Mouse (Mus musculus): ENCODE measurements at regions not wholly inside any gene's neighbourhood (a gene's known extent, or its start where the extent isn't known, plus 50 kb on each side); places are given as distances from the start of the nearest gene placed in this dataset.

DNA sequence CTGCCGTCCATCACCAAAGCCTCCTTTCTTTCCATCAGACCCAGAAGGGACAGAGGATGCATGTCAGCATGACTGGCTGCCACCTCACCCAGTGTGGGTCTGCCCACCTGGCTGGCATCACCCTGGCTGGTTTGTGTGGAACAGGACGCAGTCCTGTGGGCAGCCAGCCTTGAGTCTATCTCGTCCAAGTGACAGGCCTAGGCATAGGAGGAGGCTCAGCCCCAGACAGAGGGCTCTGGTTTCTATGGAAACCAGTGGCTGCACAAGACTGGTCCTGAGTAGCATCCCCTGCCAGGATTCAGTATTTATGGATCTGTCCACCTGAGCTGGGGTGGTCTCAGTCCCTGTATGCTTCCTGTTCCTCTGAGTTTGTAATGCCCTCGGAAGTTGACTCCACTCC lies 344.4 kb downstream of the Ptpru start:
- H3K4me3 ChIP-seq (ENCODE audit: low read depth, low read length): no peak overlapping the region
- H3K9ac ChIP-seq (ENCODE audit: low read depth, low read length): no peak overlapping the region
- 56% methylated on average over 4 of the region's 4 CpGs for WGBS
- H3K4me1 ChIP-seq (replicated peaks; ENCODE audit: control insufficient read depth, insufficient read depth, low read length): no peaks in the 10 kb centered on the region
- no peaks in the 10 kb centered on the region for H3K9me3 ChIP-seq (ENCODE audit: control insufficient read depth, low read length)
- ATAC-seq (replicated peaks; ENCODE audit: low FRiP score): no peak
- no peaks in the 10 kb centered on the region for H3K27me3 ChIP-seq (replicated peaks; ENCODE audit: control insufficient read depth, insufficient read depth, low read length)
- no peak overlapping the region for H3K27ac ChIP-seq (ENCODE audit: low read depth, low read length)
- no peaks in the 10 kb centered on the region for H3K36me3 ChIP-seq (ENCODE audit: control insufficient read depth, insufficient read depth, low read length)
- no peak overlapping the region for H3K4me2 ChIP-seq
- no peak for DNase-seq (ENCODE audit: low spot score)

DNA sequence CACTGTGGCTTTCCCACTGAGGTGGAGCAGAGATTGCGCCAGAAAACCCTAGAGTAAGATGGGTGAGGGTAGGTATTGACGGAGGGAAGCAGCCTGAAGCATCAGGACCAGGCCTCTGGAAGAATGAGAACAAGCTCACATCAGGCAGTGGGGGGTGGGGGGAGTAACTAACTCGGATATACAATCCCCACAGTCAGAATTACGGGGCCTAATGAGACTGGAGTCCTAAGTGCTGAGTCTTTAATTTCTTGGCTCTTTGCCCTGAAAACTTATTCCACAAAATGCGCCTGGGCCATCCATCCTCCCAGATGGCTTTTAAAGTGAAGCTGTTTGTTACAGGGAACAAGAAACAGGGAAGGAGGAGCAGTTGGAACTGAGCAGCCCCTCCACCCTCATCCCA lies 341.2 kb downstream of the Ptpru start:
- Histone ChIP-seq H3K27ac (ENCODE audit: low read depth, low read length) (no peak overlapping the region), H3K9ac (ENCODE audit: low read depth, low read length) (no peak overlapping the region), H3K4me3 (ENCODE audit: low read depth, low read length) (no peak overlapping the region), H3K36me3 (ENCODE audit: control insufficient read depth, insufficient read depth, low read length) (no peaks in the 10 kb centered on the region), H3K4me2 (no peak overlapping the region), H3K27me3 (replicated peaks; ENCODE audit: control insufficient read depth, insufficient read depth, low read length) (no peaks in the 10 kb centered on the region), H3K4me1 (replicated peaks; ENCODE audit: control insufficient read depth, insufficient read depth, low read length) (no peaks in the 10 kb centered on the region), H3K9me3 (ENCODE audit: control insufficient read depth, low read length) (no peaks in the 10 kb centered on the region)
- 54% methylated on average over 5 of the region's 5 CpGs for whole genome bisulfite sequencing
- ATAC-seq (replicated peaks; ENCODE audit: low FRiP score) (no peak), DNase-seq (ENCODE audit: low spot score) (no peak)

DNA sequence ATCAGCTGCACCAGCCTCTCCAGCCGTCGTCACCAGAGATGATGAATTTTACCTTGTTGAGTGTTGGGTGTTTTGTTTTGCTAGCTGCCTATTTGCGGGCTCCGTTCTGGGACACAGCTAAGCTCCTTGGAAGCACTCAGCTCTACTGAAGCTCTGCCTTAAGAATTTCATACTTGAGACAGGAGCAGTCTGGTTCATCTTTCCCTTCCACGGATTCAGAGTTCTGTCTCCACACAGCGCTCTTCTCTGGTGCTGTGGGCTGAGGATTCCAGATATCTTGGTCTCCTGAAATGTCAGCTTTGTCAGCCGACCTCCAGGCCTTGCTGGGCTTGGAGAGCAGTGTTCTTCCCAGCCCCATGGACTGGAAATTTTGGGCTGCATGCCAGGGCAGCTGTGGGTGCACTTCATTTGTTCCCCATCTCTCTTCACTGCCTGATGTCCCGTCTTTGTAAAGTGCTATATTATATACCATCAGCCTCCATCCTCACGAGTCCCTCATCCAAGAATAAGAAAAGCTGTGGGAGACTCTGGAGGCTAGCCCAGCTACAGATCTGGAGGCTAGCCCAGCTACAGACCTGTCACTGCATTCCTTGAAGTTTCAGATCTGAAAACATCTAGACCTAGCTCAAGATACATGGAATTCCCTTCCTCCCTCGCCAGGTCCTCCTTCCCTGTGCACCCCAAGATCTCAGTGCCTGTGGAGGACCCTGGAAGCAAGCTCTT lies 337.0 kb downstream of the Ptpru start:
- DNase-seq (ENCODE audit: low spot score) (no peak), ATAC-seq (replicated peaks; ENCODE audit: low FRiP score) (no peak)
- no peak overlapping the region for H3K4me2 ChIP-seq

GRCm38 (mm10) chr4:131508154-131508553 lies 329.9 kb downstream of the Ptpru start:
- Histone ChIP-seq H3K9me3 (ENCODE audit: control insufficient read depth, low read length) (no peaks in the 10 kb centered on the region), H3K27me3 (replicated peaks; ENCODE audit: control insufficient read depth, insufficient read depth, low read length) (no peaks in the 10 kb centered on the region), H3K4me3 (ENCODE audit: low read depth, low read length) (no peak overlapping the region), H3K27ac (ENCODE audit: low read depth, low read length) (no peak overlapping the region), H3K36me3 (ENCODE audit: control insufficient read depth, insufficient read depth, low read length) (no peaks in the 10 kb centered on the region), H3K9ac (ENCODE audit: low read depth, low read length) (no peak overlapping the region), H3K4me2 (no peak overlapping the region), H3K4me1 (replicated peaks; ENCODE audit: control insufficient read depth, insufficient read depth, low read length) (no peaks in the 10 kb centered on the region)
- DNase-seq (ENCODE audit: low spot score): no peak
- ATAC-seq (replicated peaks; ENCODE audit: low FRiP score): no peak
- WGBS: 59% methylated on average over 7 of the region's 7 CpGs

More for the DNA sequence above, 337.0 kb downstream of the Ptpru start:
- Histone ChIP-seq H3K36me3 (ENCODE audit: control insufficient read depth, insufficient read depth, low read length) (no peaks in the 10 kb centered on the region), H3K27me3 (replicated peaks; ENCODE audit: control insufficient read depth, insufficient read depth, low read length) (no peaks in the 10 kb centered on the region), H3K9me3 (ENCODE audit: control insufficient read depth, low read length) (no peaks in the 10 kb centered on the region), H3K4me1 (replicated peaks; ENCODE audit: control insufficient read depth, insufficient read depth, low read length) (no peaks in the 10 kb centered on the region), H3K4me3 (ENCODE audit: low read depth, low read length) (no peak overlapping the region), H3K9ac (ENCODE audit: low read depth, low read length) (no peak overlapping the region), H3K27ac (ENCODE audit: low read depth, low read length) (no peak overlapping the region)
- WGBS: 75% methylated on average over 10 of the region's 10 CpGs

DNA sequence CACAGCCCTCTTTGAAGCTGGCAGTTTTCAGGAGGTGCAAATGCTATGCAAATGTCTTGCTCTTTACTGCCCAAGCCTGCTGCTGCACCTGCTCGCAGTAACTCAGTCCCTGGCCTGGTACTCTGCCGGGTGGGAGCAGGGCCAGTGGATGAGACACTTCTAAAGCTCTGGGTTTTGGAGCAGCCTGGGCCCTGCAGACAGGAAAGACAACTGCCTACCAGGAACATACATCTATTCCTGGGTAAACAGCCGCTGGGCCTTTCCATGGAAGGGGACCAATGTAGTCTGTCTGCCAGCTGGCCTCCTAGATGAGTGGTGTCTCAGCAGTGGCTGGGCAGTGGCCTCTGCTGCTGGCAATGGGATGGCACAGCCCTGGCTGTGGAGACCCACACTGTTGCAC lies 326.5 kb downstream of the Ptpru start:
- WGBS: 64% methylated on average over 3 of the region's 3 CpGs

DNA sequence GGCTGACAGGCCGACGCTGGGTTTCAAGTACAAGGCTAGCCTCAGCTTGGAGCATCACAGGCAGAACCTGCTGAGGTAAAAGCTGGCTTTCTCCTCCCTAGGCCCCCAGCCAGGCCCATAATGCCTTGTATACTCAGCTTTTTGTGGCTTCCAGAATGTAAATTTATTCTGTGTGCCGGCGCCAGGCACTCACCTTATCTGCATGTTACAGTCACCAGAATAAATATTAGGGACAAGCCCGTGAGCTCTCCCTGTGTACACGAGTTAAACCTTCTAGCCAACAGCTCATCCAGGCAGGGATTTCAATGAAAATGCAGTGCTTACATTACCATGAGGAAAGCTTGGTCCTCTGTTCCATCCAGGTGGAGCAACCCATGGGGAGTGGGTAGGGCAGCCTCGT lies 325.3 kb downstream of the Ptpru start:
- no peaks in the 10 kb centered on the region for H3K36me3 ChIP-seq (ENCODE audit: control insufficient read depth, insufficient read depth, low read length)
- no peak overlapping the region for H3K27ac ChIP-seq (ENCODE audit: low read depth, low read length)
- 54% methylated on average over 7 of the region's 7 CpGs for WGBS
- H3K4me3 ChIP-seq (ENCODE audit: low read depth, low read length): no peak overlapping the region
- no peak overlapping the region for H3K9ac ChIP-seq (ENCODE audit: low read depth, low read length)
- ATAC-seq (replicated peaks; ENCODE audit: low FRiP score): no peak
- H3K27me3 ChIP-seq (replicated peaks; ENCODE audit: control insufficient read depth, insufficient read depth, low read length): no peaks in the 10 kb centered on the region
- no peaks in the 10 kb centered on the region for H3K4me1 ChIP-seq (replicated peaks; ENCODE audit: control insufficient read depth, insufficient read depth, low read length)
- no peaks in the 10 kb centered on the region for H3K9me3 ChIP-seq (ENCODE audit: control insufficient read depth, low read length)
- DNase-seq (ENCODE audit: low spot score): no peak
- no peak overlapping the region for H3K4me2 ChIP-seq

More for the DNA sequence above, 326.5 kb downstream of the Ptpru start:
- ATAC-seq (replicated peaks; ENCODE audit: low FRiP score): no peak
- no peak overlapping the region for H3K9ac ChIP-seq (ENCODE audit: low read depth, low read length)
- no peaks in the 10 kb centered on the region for H3K4me1 ChIP-seq (replicated peaks; ENCODE audit: control insufficient read depth, insufficient read depth, low read length)
- H3K4me2 ChIP-seq: no peak overlapping the region
- H3K36me3 ChIP-seq (ENCODE audit: control insufficient read depth, insufficient read depth, low read length): no peaks in the 10 kb centered on the region
- H3K27me3 ChIP-seq (replicated peaks; ENCODE audit: control insufficient read depth, insufficient read depth, low read length): no peaks in the 10 kb centered on the region
- no peak for DNase-seq (ENCODE audit: low spot score)
- H3K27ac ChIP-seq (ENCODE audit: low read depth, low read length): no peak overlapping the region
- no peak overlapping the region for H3K4me3 ChIP-seq (ENCODE audit: low read depth, low read length)
- no peaks in the 10 kb centered on the region for H3K9me3 ChIP-seq (ENCODE audit: control insufficient read depth, low read length)

DNA sequence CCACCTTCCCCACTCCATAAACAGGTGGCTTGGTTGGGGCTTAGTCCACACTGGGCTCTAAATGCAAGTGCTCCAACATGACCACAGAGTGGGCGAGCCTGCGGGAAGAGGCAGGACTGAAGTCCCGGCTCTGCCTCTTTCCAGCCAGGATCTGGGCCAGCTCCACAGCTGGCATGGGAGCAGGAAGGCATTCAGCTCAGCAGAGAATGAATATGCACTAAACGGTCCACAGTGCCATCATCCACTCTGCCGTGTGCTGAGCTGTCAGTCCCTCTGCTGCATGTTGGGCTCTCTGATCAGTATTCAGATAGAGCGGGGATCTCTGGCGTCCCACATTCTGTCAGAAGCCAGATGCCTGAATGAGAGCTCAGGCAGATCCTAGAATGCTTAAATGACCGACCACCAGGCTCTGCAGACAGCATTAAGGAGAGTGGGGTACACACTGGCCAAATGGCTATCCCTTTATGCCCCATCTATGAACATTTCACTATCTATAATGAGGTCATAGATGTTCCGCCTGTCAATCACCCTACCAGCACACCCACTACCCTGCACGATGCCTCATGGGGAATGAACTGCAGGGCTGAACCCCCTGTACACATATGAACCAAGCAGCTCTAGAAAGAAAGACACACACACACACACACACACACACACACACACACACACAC lies 317.3 kb downstream of the Ptpru start:
- no peaks in the 10 kb centered on the region for H3K4me1 ChIP-seq (replicated peaks; ENCODE audit: control insufficient read depth, insufficient read depth, low read length)
- no peak overlapping the region for H3K9ac ChIP-seq (ENCODE audit: low read depth, low read length)
- ATAC-seq (replicated peaks; ENCODE audit: low FRiP score) (no peak), DNase-seq (ENCODE audit: low spot score) (no peak)
- no peak overlapping the region for H3K4me3 ChIP-seq (ENCODE audit: low read depth, low read length)
- H3K27me3 ChIP-seq (replicated peaks; ENCODE audit: control insufficient read depth, insufficient read depth, low read length): no peaks in the 10 kb centered on the region
- no peak overlapping the region for H3K27ac ChIP-seq (ENCODE audit: low read depth, low read length)
- WGBS: 81% methylated on average over 10 of the region's 10 CpGs
- H3K4me2 ChIP-seq: no peak overlapping the region
- no peaks in the 10 kb centered on the region for H3K9me3 ChIP-seq (ENCODE audit: control insufficient read depth, low read length)
- no peaks in the 10 kb centered on the region for H3K36me3 ChIP-seq (ENCODE audit: control insufficient read depth, insufficient read depth, low read length)

- DNase-seq (ENCODE audit: low spot score) (no peak), ATAC-seq (replicated peaks; ENCODE audit: low FRiP score) (no peak)
- Histone ChIP-seq H3K27me3 (replicated peaks; ENCODE audit: control insufficient read depth, insufficient read depth, low read length) (no peaks in the 10 kb centered on the region), H3K27ac (ENCODE audit: low read depth, low read length) (no peak overlapping the region), H3K4me2 (no peak overlapping the region), H3K36me3 (ENCODE audit: control insufficient read depth, insufficient read depth, low read length) (no peaks in the 10 kb centered on the region), H3K9ac (ENCODE audit: low read depth, low read length) (no peak overlapping the region), H3K4me3 (ENCODE audit: low read depth, low read length) (no peak overlapping the region), H3K9me3 (ENCODE audit: control insufficient read depth, low read length) (no peaks in the 10 kb centered on the region), H3K4me1 (replicated peaks; ENCODE audit: control insufficient read depth, insufficient read depth, low read length) (no peaks in the 10 kb centered on the region)
- 65% methylated on average over 8 of the region's 8 CpGs for WGBS
Measured at GRCm38 (mm10) chr4:131521307-131521651, 316.8 kb downstream of the Ptpru start.

DNA sequence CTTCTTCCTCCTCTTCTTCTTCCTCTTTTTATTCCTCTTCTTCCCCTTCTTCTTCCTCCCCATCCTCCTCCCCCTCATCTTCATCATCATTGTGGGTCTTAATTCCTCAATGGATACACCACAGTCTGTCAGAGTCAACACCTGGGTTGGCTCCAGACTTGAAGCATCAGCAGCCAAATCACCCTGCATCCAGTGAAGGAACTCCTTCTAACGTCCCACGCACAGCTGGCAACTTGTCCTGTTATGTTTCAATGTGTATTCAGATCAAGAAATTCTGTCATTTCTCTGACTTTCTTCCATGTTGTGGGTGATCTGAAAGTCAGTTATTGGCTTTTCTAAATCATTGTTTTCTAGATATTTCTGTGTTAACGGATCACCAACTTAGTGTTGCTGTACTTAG lies 312.9 kb downstream of the Ptpru start:
- H3K27me3 ChIP-seq (replicated peaks; ENCODE audit: control insufficient read depth, insufficient read depth, low read length): no peaks in the 10 kb centered on the region
- H3K4me1 ChIP-seq (replicated peaks; ENCODE audit: control insufficient read depth, insufficient read depth, low read length): no peaks in the 10 kb centered on the region
- no peak for ATAC-seq (replicated peaks; ENCODE audit: low FRiP score)
- no peak overlapping the region for H3K4me3 ChIP-seq (ENCODE audit: low read depth, low read length)
- WGBS: 75% methylated on average over 3 of the region's 3 CpGs
- H3K27ac ChIP-seq (ENCODE audit: low read depth, low read length): no peak overlapping the region
- no peak overlapping the region for H3K4me2 ChIP-seq
- H3K9me3 ChIP-seq (ENCODE audit: control insufficient read depth, low read length): no peaks in the 10 kb centered on the region
- H3K36me3 ChIP-seq (ENCODE audit: control insufficient read depth, insufficient read depth, low read length): no peaks in the 10 kb centered on the region
- no peak for DNase-seq (ENCODE audit: low spot score)
- no peak overlapping the region for H3K9ac ChIP-seq (ENCODE audit: low read depth, low read length)
